Mouse (Mus musculus) MEL (cell line): ENCODE results near the gene Hoxc4. TPM values are rescaled to one million over a fixed set of nuclear protein-coding genes. Genes with fewer than 3 reads are reported as not detected.
A peak's percentile ranks its signal among the peaks of the same experiment; 100 is the strongest.

Source experiments
- DNase-seq: peaks from one replicate; pipeline ENCODE4 v3.0.0; 2011; ENCODE audit warnings: low read depth, low spot score
- H3K27ac ChIP-seq: 2 replicates; pipeline ENCODE4 v1.5.1; 2012; ENCODE audit warnings: low read depth, mild to moderate bottlenecking, control low read depth, low read length, moderate library complexity; ENCODE audit not compliant: control insufficient read depth
- H3K27me3 ChIP-seq, 2 experiments: fragments of 150-350 bp in 1 of 2; sonication (generic) in 1 of 2; 2 replicates each; pipeline ENCODE4 v1.6.1; 2012; ENCODE audit warnings: low read length in 2 of 2, mild to moderate bottlenecking in 2 of 2, improper control_type of control experiment in 1 of 2, moderate library complexity in 1 of 2; ENCODE audit not compliant: insufficient read depth in 2 of 2, control insufficient read depth in 1 of 2
- H3K36me3 ChIP-seq, 2 experiments: 2 replicates each; pipeline ENCODE4 v1.6.1; 2012 to 2014; ENCODE audit warnings: low read length in 2 of 2, improper control_type of control experiment in 1 of 2, inconsistent platforms in 1 of 2, mild to moderate bottlenecking in 1 of 2; ENCODE audit not compliant: insufficient read depth in 2 of 2, control insufficient read depth in 1 of 2
- H3K4me1 ChIP-seq, 2 experiments: fragments of 150-350 bp in 1 of 2; sonication (generic) in 1 of 2; 2 replicates each; pipeline ENCODE4 v1.6.1; 2012; ENCODE audit warnings: low read length in 2 of 2, improper control_type of control experiment in 1 of 2, mild to moderate bottlenecking in 1 of 2; ENCODE audit not compliant: insufficient read depth in 2 of 2, control insufficient read depth in 1 of 2
- H3K4me3 ChIP-seq, 2 experiments: fragments of 150-350 bp in 1 of 2; sonication (generic) in 1 of 2; 2 replicates each; pipeline ENCODE4 v1.5.1; 2012; ENCODE audit warnings: low read depth in 2 of 2, low read length in 2 of 2, mild to moderate bottlenecking in 2 of 2, moderate library complexity in 2 of 2, control low read depth in 1 of 2, improper control_type of control experiment in 1 of 2; ENCODE audit not compliant: control insufficient read depth in 1 of 2, insufficient read depth in 1 of 2
- H3K79me2 ChIP-seq: 2 replicates; pipeline ENCODE4 v1.6.1; 2012; ENCODE audit warnings: mild to moderate bottlenecking, low read length, moderate library complexity; ENCODE audit not compliant: control insufficient read depth, poor library complexity, insufficient read depth
- H3K9ac ChIP-seq: 2 replicates; pipeline ENCODE4 v1.6.1; 2012; ENCODE audit warnings: low read depth, mild to moderate bottlenecking, control low read depth, low read length, moderate library complexity; ENCODE audit not compliant: control insufficient read depth, poor library complexity, severe bottlenecking
- H3K9me3 ChIP-seq: fragments of 150-350 bp; sonication (generic); replicated peaks from 2 replicates; pipeline ENCODE4 v1.6.1; 2012; ENCODE audit warnings: mild to moderate bottlenecking, low read length, improper control_type of control experiment, moderate library complexity; ENCODE audit not compliant: insufficient read depth
- BHLHE40 ChIP-seq: IDR thresholded peaks from 2 replicates; pipeline ENCODE4 v1.6.1; 2012; ENCODE audit warnings: low read depth, mild to moderate bottlenecking, inconsistent platforms, low read length, improper control_type of control experiment, borderline replicate concordance
- CHD2 ChIP-seq: IDR thresholded peaks from 2 replicates; pipeline ENCODE4 v1.6.1; 2011; ENCODE audit warnings: low read length, improper control_type of control experiment
- E2F4 ChIP-seq: IDR thresholded peaks from 2 replicates; pipeline ENCODE4 v1.6.1; 2011; ENCODE audit warnings: low read depth, low read length, improper control_type of control experiment, borderline replicate concordance
- EP300 ChIP-seq, 2 experiments: IDR thresholded peaks; 2 replicates each; pipeline ENCODE4 v1.6.1; 2011; ENCODE audit warnings: improper control_type of control experiment in 2 of 2, low read length in 2 of 2, low read depth in 1 of 2, mild to moderate bottlenecking in 1 of 2
- GATA1 ChIP-seq: IDR thresholded peaks from 2 replicates; pipeline ENCODE4 v1.6.1; 2011; ENCODE audit warnings: low read depth, low read length, improper control_type of control experiment
- KAT2A ChIP-seq: conservative IDR thresholded peaks from 2 replicates; pipeline ENCODE4 v1.6.1; 2012; ENCODE audit warnings: low read depth, low read length, improper control_type of control experiment, inconsistent platforms
- MAFK ChIP-seq: IDR thresholded peaks from 2 replicates; pipeline ENCODE4 v1.6.1; 2011; ENCODE audit warnings: low read depth, mild to moderate bottlenecking, low read length, improper control_type of control experiment, borderline replicate concordance
- MXI1 ChIP-seq: IDR thresholded peaks from 2 replicates; pipeline ENCODE4 v1.6.1; 2011; ENCODE audit warnings: mild to moderate bottlenecking, low read depth, low read length, improper control_type of control experiment
- POLR2A ChIP-seq, 2 experiments: IDR thresholded peaks; 2 replicates each; pipeline ENCODE4 v1.6.1; 2011 to 2012; ENCODE audit warnings: low read length in 2 of 2, mild to moderate bottlenecking in 2 of 2, control low read depth in 1 of 2, improper control_type of control experiment in 1 of 2, low read depth in 1 of 2, moderate library complexity in 1 of 2; ENCODE audit not compliant: control insufficient read depth in 1 of 2, insufficient read depth in 1 of 2, poor library complexity in 1 of 2
- POLR2AphosphoS2 ChIP-seq: IDR thresholded peaks from 2 replicates; pipeline ENCODE4 v1.6.1; 2011; ENCODE audit warnings: low read length, improper control_type of control experiment
- RAD21 ChIP-seq: IDR thresholded peaks from 2 replicates; pipeline ENCODE4 v1.6.1; 2011; ENCODE audit warnings: mild to moderate bottlenecking, low read depth, low read length, improper control_type of control experiment
- RCOR1 ChIP-seq: IDR thresholded peaks from 2 replicates; pipeline ENCODE4 v1.6.1; 2012; ENCODE audit warnings: low read depth, mild to moderate bottlenecking, inconsistent platforms, low read length, improper control_type of control experiment
- SMC3 ChIP-seq: IDR thresholded peaks from 2 replicates; pipeline ENCODE4 v1.6.1; 2011; ENCODE audit warnings: low read depth, low read length, improper control_type of control experiment
- TAL1 ChIP-seq: IDR thresholded peaks from 2 replicates; pipeline ENCODE4 v1.6.1; 2012; ENCODE audit warnings: mild to moderate bottlenecking, inconsistent platforms, low read length, moderate library complexity, mixed read lengths
- TCF12 ChIP-seq: IDR thresholded peaks from 2 replicates; pipeline ENCODE4 v1.6.1; 2014; ENCODE audit warnings: low read depth, mild to moderate bottlenecking, inconsistent platforms, low read length, improper control_type of control experiment, moderate library complexity
- UBTF ChIP-seq: IDR thresholded peaks from 2 replicates; pipeline ENCODE4 v1.6.1; 2012; ENCODE audit warnings: low read depth, mild to moderate bottlenecking, inconsistent platforms, low read length, improper control_type of control experiment, moderate library complexity, borderline replicate concordance; ENCODE audit not compliant: insufficient read depth
- USF2 ChIP-seq, 2 experiments: IDR thresholded peaks; 2 replicates each; pipeline ENCODE4 v1.6.1; 2011 to 2012; ENCODE audit warnings: improper control_type of control experiment in 2 of 2, low read length in 2 of 2, borderline replicate concordance in 1 of 2, inconsistent platforms in 1 of 2, low read depth in 1 of 2, mild to moderate bottlenecking in 1 of 2; ENCODE audit not compliant: insufficient read depth in 1 of 2
- ZKSCAN1 ChIP-seq: IDR thresholded peaks from 2 replicates; pipeline ENCODE4 v1.6.1; 2012; ENCODE audit warnings: low read depth, mild to moderate bottlenecking, inconsistent platforms, low read length, improper control_type of control experiment, moderate library complexity
- ZMIZ1 ChIP-seq: IDR thresholded peaks from 2 replicates; pipeline ENCODE4 v1.6.1; 2012; ENCODE audit warnings: low read depth, mild to moderate bottlenecking, inconsistent platforms, low read length, improper control_type of control experiment, moderate library complexity
- ZNF384 ChIP-seq: IDR thresholded peaks from 2 replicates; pipeline ENCODE4 v1.6.1; 2012; ENCODE audit warnings: low read depth, mild to moderate bottlenecking, inconsistent platforms, low read length, improper control_type of control experiment
- polyA plus RNA-seq, 2 experiments: library from polyadenylated mRNA; stranded (reverse) in 1 of 2; unstranded in 1 of 2; fragments of >175 nt in 1 of 2; fragments of >200 nt in 1 of 2; gene quantifications; 2 replicates each; pipeline versions ENCODE4 v1.2.1 to v1.2.4; 2012; ENCODE audit warnings: low replicate concordance in 2 of 2, low read depth in 1 of 2; ENCODE audit not compliant: insufficient read length in 2 of 2, insufficient read depth in 1 of 2, missing spikeins in 1 of 2
- total RNA-seq: library from RNA; depleted of rRNA; stranded (reverse); fragments of 300-350 nt; gene quantifications from 2 replicates; pipeline ENCODE4 v1.2.3, GENCODE M21; 2012

Gene Hoxc4
- total and polyA plus RNA-seq, 3 experiments = 2.6 to 9.4 TPM; not detected in 1

DNA sequence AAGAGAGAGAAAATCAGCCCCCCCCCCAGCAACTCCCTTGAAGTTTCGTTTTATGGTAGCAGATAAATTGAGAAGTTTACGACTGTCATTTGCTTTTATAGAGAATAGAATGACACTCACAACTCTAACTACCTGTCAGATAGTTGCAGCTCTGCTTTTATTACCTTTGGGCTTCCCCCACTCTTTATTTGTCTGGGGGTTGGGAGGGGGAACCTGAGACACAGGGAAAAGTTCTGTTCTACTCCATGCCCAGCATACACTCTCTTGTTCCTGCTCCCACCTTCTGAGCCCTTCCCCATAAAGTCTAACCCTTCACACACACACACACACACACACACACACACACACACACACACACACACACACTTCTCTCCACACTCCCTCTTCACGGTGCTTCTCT is 25.9 kb upstream of the Hoxc4 start:
- Histone ChIP-seq H3K9ac (no peak overlapping the region), H3K4me3 (no peak overlapping the region), H3K36me3 (peaks cover 0 to 9% of the 10 kb centered on the region in 2 experiments; a peak in 1 of 4 replicates), H3K79me2 (no peaks in the 10 kb centered on the region; the same call in 1 of the 2 replicates), H3K9me3 (no peaks in the 10 kb centered on the region), H3K4me1 (peaks cover 0 to 9% of the 10 kb centered on the region in 2 experiments; a peak in 1 of 4 replicates), H3K27me3 (no peaks in the 10 kb centered on the region), H3K27ac (no peak overlapping the region)
- TF ChIP-seq ZMIZ1 = no peak
- no peak for DNase-seq

DNA sequence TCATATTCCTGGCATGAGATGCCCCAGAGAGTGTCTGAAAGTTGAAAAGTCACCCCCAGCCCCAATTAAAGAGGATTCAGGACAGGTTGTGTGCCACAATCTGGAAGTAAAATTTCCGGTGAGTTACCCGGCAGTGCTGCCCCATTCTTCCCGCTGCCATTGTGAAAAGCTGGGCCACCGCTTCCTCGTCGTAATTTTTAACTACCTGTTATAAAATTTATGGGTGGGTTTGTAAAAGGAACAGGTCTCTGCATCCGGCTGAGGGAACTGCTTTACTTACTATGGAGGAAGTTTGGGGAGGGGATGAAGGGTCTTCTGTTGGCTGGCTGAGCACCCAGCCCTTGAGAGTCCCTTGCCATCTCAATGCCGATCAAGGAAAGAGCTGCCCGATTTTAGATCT is 22.2 kb upstream of the Hoxc4 start:
- TF ChIP-seq POLR2A (IDR thresholded peaks at IDR 0.05; ENCODE audit: control insufficient read depth in 1 of 2, insufficient read depth in 1 of 2, low read depth in 1 of 2, low read length in 2 of 2, poor library complexity in 1 of 2) (no peak), MAFK (no peak), RAD21 (no peak), ZKSCAN1 (no peak), ZNF384 (no peak), EP300 (IDR thresholded peaks at IDR 0.05; ENCODE audit: low read depth in 1 of 2, low read length in 2 of 2) (no peak), TCF12 (no peak), USF2 (IDR thresholded peaks at IDR 0.05; ENCODE audit: borderline replicate concordance in 1 of 2, insufficient read depth in 1 of 2, low read depth in 1 of 2, low read length in 2 of 2) (no peak), MXI1 (no peak), SMC3 (no peak), TAL1 (no peak), POLR2AphosphoS2 (no peak), UBTF (no peak), GATA1 (no peak), BHLHE40 (no peak), KAT2A (no peak), RCOR1 (no peak), E2F4 (no peak), CHD2 (no peak)
- Histone ChIP-seq H3K36me3 (peaks cover 0 to 14% of the 10 kb centered on the region in 2 experiments; a peak in 2 of 4 replicates), H3K27me3 (no peaks in the 10 kb centered on the region), H3K79me2 (peaks cover 17% of the 10 kb centered on the region), H3K27ac (no peak overlapping the region), H3K4me1 (peaks cover 6 to 16% of the 10 kb centered on the region in 2 experiments; a peak in 3 of 4 replicates), H3K9me3 (no peaks in the 10 kb centered on the region), H3K4me3 (no peak overlapping the region), H3K9ac (peak overlapping the region; percentile 98; the same call in 1 of the 2 replicates)
- DNase-seq = no peak
